Mouse (Mus musculus) NIH3T3 (cell line): ENCODE measurements around the gene Arl9.
"Not testable (repeated sequence)": the region's sequence is repeated elsewhere in the genome, so short reads cannot be mapped to it uniquely, and the experiment has no call there.

ENCODE experiments used
- DNase-seq: peaks from one replicate; pipeline ENCODE4 v3.0.0-alpha.2; 2012; ENCODE audit warnings: low read depth

Arl9 gene

GRCm38 (mm10) chr5:77015544-77016482, 12.0 kb downstream of the Arl9 start, which contains the start of gene Thegl:
TSS of gene Thegl (plus strand) at chr5:77016023.
- no peak for DNase-seq

GRCm38 (mm10) chr5:77028034-77028433, 24.2 kb downstream of the Arl9 start:
- DNase-seq: no peak

- DNase-seq: peak; percentile 75
These were observed 25.9 kb downstream of the Arl9 start for GRCm38 (mm10) chr5:77029735-77030134.

- DNase-seq: not testable (repeated sequence)
These were observed 31.2 kb downstream of the Arl9 start for GRCm38 (mm10) chr5:77035101-77035500.

GRCm38 (mm10) chr5:77038451-77038850, 34.6 kb downstream of the Arl9 start:
- DNase-seq: no peak

GRCm38 (mm10) chr5:77039391-77039790, 35.5 kb downstream of the Arl9 start:
- DNase-seq: no peak

- DNase-seq: no peak
These were observed 40.5 kb downstream of the Arl9 start for GRCm38 (mm10) chr5:77044362-77044761.

- DNase-seq: peak; percentile 56
These were observed 48.8 kb downstream of the Arl9 start for GRCm38 (mm10) chr5:77052616-77053015.

- no peak for DNase-seq
These were observed 53.1 kb downstream of the Arl9 start for GRCm38 (mm10) chr5:77056881-77057440.
